Mouse (Mus musculus) liver, embryonic 14.5 days (tissue): ENCODE data around the gene Crls1.

ENCODE experiments used
- CTCF ChIP-seq: IDR thresholded peaks from 2 replicates; pipeline ENCODE4 v1.5.1; 2016; ENCODE audit warnings: antibody characterized with exemption, low read depth, control low read depth
- EP300 ChIP-seq: IDR thresholded peaks from 2 replicates; pipeline ENCODE4 v1.6.1; 2016; ENCODE audit warnings: antibody characterized with exemption, low read depth

DNA sequence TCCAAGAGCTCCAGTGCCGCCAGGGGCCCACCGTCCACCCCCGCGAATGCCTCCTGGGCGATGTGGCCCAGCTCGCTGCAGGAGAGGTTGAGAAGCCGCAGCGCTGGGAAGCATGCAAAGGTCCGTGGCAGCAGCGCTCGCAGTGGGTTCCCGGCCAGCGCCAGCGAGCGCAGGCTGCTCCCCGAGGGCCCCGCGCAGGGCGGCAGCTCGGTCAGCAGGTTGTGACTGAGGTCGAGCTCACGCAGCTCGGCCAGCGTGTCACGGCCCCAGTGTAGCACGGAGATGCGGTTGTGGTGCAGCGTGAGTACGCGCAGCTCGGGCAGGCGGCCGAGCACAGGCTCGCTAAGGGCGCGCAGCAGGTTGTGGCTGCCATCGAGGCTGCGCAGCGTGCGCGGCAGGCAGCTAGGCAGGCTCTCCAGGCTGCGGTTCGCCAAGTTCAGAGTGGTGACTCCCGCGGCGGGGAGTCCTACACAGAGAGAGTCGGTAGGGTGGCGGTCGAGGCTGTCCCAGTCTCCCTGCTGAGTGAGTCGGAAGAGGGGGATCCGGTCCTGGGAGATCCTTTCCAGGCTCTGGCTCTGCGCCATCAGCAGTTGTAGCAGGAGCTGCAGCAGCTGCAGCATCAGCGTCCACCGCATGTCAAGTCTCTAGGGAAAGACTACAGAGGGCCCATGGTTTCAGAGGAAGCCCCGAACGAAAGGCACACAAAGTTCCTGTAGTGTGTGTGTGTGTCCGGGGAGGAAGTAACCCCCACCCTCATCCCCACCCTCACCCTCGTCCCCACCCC is 33.0 kb downstream of the Crls1 start:
- TF ChIP-seq CTCF (no peak), EP300 (no peak)
